Mouse (Mus musculus): ENCODE measurements around the gene AI661453.

DNA sequence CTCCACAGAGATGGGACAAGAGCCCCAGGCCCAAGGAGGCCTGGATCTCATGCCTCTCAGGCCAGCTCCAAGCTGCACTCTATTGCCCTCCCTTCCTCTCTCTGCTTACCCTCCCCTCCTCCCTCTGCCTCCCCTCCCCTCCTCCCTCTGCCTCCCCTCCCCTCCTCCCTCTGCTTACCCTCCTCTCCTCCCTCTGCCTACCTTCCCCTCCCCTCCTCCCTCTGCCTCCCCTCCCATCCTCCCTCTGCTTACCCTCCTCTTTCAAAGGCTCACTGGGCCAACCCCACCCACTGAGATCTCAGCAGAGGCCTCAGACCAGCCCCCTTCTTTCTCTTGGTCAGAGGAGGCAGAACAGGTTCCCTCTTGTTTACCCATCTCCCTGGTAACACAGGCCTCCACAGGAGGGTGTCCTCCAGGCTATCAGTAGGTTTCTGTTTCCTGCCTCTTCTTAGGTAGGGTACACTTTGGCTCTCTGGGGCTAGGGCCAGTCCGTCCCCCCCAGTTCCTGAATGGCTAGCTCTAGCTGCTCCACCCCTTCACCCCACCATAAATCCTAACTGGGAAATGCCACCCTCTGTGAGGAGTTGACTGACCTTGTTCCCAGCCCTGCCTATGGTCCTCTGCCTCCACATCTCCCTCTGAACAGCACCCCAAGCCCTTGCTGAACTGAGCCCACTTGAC lies 48.0 kb downstream of the AI661453 start:
- TF ChIP-seq MAX (IDR thresholded peaks at IDR 0.05; ENCODE audit: low read length) = no peak
- no peak for TF ChIP-seq TCF12 (IDR thresholded peaks at IDR 0.05; ENCODE audit: low read depth, low read length)
- TF ChIP-seq POLR2A (IDR thresholded peaks at IDR 0.05; ENCODE audit: low read depth, low read length) = no peak
- no peak for TF ChIP-seq CTCF (conservative IDR thresholded peaks at IDR 0.05 in 1 of 2, IDR thresholded peaks at IDR 0.05 in 1 of 2; ENCODE audit: low read depth in 2 of 2, low read length in 2 of 2)
- no peak for TF ChIP-seq EP300 (IDR thresholded peaks at IDR 0.05; ENCODE audit: low read length)
- no peak for TF ChIP-seq CHD2 (IDR thresholded peaks at IDR 0.05; ENCODE audit: low read length)
- no peak for TF ChIP-seq ELF1 (IDR thresholded peaks at IDR 0.05; ENCODE audit: low read depth, low read length)

Data from CH12.LX (cell line).